Mouse (Mus musculus) brain, embryonic 14.5 days (tissue): ENCODE measurements around the gene Sfxn1.

Experiments
- CTCF ChIP-seq: fragments of 200-500 bp; IDR thresholded peaks from 2 replicates; pipeline ENCODE4 v1.5.1; 2012; ENCODE audit warnings: inconsistent platforms, mild to moderate bottlenecking, moderate library complexity, borderline replicate concordance; ENCODE audit not compliant: insufficient read depth, insufficient read length; ENCODE audit errors: extremely low read depth
- POLR2A ChIP-seq: fragments of 200-500 bp; IDR thresholded peaks from 2 replicates; pipeline ENCODE4 v1.6.1; 2012; ENCODE audit warnings: mild to moderate bottlenecking, inconsistent platforms, borderline replicate concordance; ENCODE audit not compliant: poor library complexity, insufficient read depth, insufficient read length, severe bottlenecking; ENCODE audit errors: extremely low read depth

DNA sequence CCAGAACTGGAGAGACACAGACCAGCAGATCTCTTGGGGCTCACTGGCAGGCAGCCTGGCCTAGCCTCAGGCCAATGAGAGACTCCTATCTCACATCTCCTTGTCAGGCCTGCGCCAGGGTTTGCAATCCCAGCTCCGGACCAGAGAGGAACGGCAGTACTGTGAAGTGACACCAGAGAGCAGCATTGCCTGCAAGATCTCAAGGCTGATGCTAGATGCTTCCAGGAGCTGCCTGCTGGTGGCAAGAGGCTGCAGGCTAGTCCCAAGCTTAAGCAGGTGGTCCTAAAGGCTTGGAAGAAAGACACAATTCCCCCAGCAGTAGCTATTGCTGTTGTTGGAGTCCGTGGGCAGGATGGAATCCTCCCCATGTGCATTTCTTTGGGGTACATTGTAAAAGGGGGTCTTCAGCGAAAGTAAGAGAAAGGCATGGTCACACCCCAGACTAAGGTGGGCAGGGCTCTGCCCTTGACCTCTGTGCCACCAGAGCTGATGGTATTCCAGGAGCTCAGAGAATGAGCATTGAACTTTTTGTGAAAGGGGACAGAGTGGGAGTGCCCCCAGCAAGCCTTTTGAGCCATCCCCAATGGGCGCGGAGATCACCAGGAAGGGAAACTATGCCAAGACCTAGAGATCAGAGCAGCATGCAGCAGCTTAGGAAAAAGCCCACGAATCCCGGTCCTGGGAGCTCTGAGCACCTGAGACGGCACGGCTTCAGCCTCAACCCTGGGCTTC lies 42.3 kb downstream of the Sfxn1 start:
- peak; percentile 98 for TF ChIP-seq CTCF
- TF ChIP-seq POLR2A = no peak
